Mouse (Mus musculus): Measurements from ENCODE around the gene Ptprj.
"Not testable (repeated sequence)": the region's sequence is repeated elsewhere in the genome, so short reads cannot be mapped to it uniquely, and the experiment has no call there.

Ptprj gene

DNA sequence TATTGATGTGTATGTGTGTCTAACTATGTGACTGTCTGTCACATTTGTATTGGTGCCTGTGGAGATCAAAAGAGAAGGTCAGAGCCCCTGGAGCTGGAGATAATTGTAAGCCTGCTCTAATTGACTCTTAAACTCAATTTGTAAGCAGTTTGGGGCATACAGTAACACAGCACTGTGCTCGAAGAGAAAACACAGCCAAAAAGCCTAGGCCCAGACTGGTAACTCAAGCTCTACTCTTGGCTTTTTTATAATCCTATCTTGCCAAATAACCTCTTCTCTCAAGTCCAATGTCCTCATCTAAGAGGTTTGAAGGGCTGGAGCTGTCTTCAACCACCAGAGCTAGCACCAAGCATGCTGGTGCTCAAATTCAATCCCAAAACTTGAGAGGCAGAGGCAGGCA, 3.5 kb downstream of the Ptprj start:
- peak in 1 of 2 experiments; percentile 1 for DNase-seq

DNA sequence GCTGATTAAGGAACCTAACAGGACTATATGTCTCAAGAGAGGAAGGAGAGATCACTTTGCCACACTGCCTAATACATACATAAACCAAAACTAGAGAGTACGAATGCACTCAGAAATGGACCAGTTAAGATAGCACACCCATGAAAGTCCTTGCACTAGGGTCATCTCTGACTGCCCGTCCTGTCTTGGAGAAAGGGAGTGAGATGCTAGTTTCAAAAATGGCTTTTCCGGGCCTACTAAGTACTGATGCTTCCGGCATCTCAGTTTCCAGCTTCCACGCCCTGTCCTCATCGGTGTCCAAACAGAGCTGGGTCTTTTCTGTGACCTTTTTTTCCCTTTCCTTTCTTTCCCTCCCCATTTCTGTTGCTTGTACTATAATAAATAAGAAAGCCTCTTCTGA, 4.0 kb downstream of the Ptprj start:
- peak in 1 of 2 experiments; percentile 1 for DNase-seq

GRCm38 (mm10) chr2:90575713-90576112, 4.7 kb downstream of the Ptprj start:
- DNase-seq, result peak in 1 of 2 experiments; percentile 1

DNA sequence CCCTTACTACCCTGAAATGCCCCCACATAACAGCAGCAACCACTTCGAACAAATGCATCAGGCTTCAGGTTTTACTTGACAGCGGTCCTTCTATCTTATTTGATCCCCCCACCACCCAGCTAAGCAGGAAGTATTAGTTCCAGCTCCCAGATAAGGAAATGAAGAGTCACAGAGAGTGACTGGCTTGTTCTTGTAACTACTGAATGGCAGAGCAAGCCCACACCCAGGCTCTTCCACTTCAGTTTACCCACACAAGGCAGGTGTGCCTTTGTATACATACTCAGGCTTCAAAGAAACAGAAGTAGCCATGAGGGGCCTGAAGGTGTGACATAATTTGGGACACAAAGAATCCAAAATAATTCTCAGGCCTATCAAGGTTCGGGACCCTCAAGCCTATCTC, 5.3 kb downstream of the Ptprj start:
- no peak for DNase-seq

DNA sequence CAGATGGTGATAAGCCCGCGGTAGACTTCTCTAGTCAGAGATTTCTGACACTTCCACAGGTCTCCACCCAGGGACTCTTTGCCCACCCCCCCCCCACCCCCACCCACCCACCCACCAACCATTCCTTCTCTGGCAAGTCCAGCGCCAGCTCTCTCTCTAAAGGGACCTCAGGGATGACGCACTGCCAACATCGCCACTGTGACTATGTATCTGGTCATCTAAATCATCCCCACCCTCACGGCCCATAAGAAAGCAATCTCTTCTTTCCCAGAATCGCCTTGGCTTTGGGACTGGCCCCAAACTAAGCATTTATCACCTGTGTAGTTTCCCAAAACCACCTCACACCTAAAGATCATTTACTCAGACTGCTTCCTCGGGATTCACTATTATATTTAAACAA, 5.9 kb downstream of the Ptprj start:
- DNase-seq, result no peak

DNA sequence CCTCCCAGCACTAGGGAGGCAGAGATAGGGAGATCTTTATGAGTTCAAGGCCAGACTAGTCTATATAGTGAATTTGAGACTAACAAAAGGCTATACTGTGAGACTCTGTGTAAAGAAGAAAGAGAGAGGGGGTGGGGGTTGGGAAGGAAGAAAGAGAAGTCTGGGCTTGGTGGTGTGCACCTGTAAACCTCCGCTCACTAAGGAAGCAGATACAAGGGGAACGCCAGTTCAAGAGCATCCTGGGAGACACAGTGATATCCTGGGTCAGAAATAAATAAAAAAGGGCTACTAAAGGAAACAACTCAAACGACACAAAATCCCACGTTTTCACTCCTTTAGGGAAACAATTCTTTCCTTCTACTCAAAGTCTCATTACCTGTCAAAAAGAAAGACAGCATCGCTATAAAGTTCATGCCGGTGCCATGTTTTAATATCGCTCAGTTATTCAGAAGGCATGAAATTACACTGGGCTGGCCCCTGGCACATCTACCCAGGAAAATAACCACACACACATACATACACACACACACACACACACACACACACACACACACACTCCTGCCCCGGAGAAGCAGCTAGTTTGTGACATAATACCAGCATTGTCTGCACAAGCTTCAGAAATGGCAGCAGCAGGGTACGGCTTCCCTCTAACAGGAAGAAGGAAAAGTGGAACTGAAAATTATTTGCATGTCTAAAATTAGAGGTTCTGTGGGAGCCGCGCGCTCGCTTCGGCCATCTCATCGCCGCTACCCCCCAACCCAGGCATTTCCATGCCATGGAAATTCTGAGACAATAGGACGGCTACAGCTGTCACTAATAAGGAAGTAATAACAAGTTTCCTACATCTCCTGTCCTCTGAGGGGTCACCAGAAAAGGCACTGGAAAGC, 6.6 kb downstream of the Ptprj start:
- DNase-seq, result peak; percentile 31 to 47

DNA sequence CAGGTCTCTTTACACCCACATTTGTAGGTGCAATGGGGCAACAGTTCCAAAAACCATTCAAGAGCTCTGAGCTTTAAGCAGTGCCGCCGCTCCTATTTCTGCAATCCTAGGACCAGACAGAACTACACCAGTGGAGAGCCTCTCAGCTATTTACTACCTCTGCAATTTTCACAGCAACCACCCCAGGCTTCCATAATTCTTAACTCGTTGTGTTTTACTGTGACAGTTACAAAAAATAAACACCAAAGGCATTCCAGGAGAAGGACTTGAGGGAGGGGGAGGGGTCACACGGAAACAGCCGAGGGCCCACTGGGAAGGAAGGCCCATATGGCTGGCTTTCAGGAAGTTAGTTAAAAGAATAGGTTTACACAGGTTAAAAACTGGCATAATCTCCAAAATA, 8.3 kb downstream of the Ptprj start:
- no peak for DNase-seq

GRCm38 (mm10) chr2:90571399-90571798, 9.0 kb downstream of the Ptprj start:
- not testable (repeated sequence) for DNase-seq

- DNase-seq, result no peak
Observed at GRCm38 (mm10) chr2:90570871-90571270, 9.6 kb downstream of the Ptprj start.

DNA sequence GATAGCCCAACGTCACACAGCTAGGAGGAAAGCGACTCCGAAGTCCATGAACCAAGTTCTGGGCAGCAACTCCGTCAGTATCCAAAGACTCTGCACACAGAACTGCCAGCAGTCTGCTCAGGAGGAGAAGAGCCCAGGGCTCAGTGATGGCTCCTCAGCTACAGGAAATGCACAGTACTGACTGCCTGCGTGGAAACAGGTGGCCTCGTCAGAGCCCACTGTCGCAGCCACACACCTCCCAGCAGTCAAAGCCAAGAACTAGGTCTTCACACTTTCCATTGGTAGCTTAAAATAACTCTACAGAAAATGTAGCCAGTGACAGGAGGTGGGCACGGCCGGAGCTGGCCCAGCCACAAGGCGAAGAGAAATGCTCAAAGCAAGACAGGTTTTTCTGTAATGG, 10.2 kb downstream of the Ptprj start:
- no peak for DNase-seq

GRCm38 (mm10) chr2:90568961-90569481, 11.4 kb downstream of the Ptprj start:
- DNase-seq, result no peak

GRCm38 (mm10) chr2:90568091-90568490, 12.4 kb downstream of the Ptprj start:
- DNase-seq, result no peak

DNA sequence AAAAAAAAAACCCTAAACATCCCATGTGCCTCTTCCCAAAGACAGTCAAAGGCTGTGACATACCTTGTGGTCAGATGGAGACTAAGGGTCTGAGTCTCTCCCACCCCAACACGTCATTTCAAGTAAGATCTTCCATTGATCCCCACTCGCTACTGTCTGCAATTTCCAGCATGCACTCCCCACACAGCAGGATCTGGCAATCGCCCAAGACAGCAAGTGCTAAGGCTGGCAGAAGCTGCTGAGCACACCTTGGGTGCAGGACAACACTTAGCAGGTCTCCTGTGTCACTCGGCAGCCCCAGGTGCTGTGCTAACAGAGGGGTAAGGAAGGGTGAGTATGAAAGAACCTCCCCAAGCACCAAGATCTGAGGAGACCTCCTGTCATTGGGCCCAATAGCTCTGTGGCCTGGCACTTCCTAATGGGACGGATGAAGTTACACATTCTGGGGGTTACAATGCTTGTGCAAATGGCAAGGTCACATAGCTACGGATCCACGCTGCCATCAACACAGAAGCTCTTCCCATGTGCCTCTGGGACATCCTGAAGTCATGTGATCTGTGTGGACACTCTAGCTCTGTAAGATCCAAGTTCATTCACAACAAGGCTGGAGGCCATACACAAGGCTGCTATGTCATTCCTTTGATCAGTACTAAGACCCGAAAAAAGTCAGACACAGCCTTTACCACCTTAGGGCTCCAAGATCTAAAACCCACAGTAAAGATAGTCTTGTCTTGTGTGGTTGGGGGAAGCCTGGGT, 13.5 kb downstream of the Ptprj start:
- no peak for DNase-seq

- DNase-seq, result no peak
Observed at GRCm38 (mm10) chr2:90566046-90566445, 14.4 kb downstream of the Ptprj start.

GRCm38 (mm10) chr2:90565192-90565929, 15.1 kb downstream of the Ptprj start:
- no peak for DNase-seq

DNA sequence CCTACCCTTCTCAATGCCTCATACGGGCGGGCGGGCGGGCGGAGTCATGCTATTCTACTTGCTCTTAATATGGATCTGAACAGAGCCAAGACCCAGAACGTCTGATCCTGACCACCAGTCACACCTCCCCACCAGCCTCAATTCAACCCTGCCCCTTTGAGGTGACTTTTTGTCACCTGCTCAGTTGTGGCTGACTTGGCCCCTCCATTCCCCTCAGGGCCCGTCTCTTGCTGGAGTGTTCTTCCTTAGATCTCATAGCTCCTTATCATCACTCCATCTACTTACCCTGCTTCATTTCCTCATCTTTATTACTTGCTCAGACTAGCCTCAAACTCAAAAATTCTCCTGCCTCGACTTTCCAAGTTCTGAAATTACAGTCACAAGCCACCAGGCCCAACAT, 15.9 kb downstream of the Ptprj start:
- DNase-seq, result no peak

DNA sequence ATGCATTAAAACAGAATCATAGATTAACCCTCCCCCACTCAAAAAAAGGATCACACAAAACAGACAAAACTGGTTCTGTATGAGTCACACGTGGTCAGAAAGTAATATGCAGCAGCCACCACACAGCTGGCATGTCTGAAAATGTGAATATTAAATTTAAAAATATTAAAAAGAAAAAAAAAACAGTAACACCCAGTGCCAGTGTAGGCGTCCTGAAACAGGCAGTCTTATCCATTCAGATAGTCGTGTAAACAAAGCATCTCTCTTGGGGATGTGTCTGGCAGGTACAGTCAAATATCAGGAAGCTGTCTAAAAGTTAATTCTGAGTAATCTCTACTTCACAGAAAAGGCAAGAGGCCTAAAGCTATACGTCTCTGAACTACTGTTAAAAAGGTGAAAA, 17.3 kb downstream of the Ptprj start:
- no peak for DNase-seq

- no peak for DNase-seq
Observed at GRCm38 (mm10) chr2:90562126-90562670, 18.2 kb downstream of the Ptprj start.

- no peak for DNase-seq
Observed at GRCm38 (mm10) chr2:90560197-90560843, 20.1 kb downstream of the Ptprj start.

GRCm38 (mm10) chr2:90559688-90560196, 20.7 kb downstream of the Ptprj start:
- no peak for DNase-seq

DNA sequence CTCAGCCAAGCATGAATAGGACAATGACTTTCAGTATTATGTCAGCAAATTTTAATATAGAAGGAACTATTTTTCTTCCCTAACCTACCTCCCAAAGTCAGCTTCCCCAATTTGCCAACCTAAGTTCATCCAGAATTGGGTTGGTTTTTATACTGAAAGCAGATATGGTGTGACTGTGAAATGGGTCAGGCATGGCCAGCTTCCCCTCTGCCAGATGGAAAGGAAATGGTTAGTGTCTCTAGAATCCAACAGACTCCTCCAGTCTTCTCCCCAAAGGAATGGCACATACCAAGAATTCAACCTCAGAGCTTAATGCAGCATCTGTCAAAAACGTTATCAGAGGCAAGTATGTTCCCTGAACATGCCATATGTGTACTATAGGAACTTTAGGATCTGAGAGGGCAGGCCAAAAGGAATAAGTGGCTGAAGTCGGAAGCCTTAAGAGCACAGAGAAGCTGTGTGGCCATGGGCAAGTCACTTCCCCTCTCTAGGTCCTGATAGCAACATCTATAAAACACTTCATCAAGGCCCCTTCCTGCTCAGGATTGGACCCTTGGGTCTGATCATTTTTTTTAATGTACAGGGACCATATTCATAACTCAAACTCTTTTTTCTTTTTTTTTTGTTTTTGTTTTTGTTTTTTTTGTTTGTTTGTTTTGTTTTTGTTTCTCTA, 21.3 kb downstream of the Ptprj start:
- DNase-seq, result no peak

Data from spleen, adult 18-20 months (tissue).